Mouse (Mus musculus) brain, embryonic 14.5 days (tissue): ENCODE data around the gene Hnrnpdl. TPM values are rescaled to one million over a fixed set of nuclear protein-coding genes. Genes with fewer than 3 reads are reported as not detected.

Source experiments
- DNase-seq: peaks from one replicate; pipeline ENCODE4 v3.0.0-alpha.2; 2011; ENCODE audit warnings: low read depth
- CTCF ChIP-seq: fragments of 200-500 bp; IDR thresholded peaks from 2 replicates; pipeline ENCODE4 v1.5.1; 2012; ENCODE audit warnings: inconsistent platforms, mild to moderate bottlenecking, moderate library complexity, borderline replicate concordance; ENCODE audit not compliant: insufficient read depth, insufficient read length; ENCODE audit errors: extremely low read depth
- POLR2A ChIP-seq: fragments of 200-500 bp; IDR thresholded peaks from 2 replicates; pipeline ENCODE4 v1.6.1; 2012; ENCODE audit warnings: mild to moderate bottlenecking, inconsistent platforms, borderline replicate concordance; ENCODE audit not compliant: poor library complexity, insufficient read depth, insufficient read length, severe bottlenecking; ENCODE audit errors: extremely low read depth
- polyA plus RNA-seq: library from polyadenylated mRNA; depleted of rRNA; stranded (reverse); fragments of >200 nt; gene quantifications from 2 replicates; pipeline ENCODE4 v1.2.3, GENCODE M21; 2012; rRNA removed

The Hnrnpdl gene
- 454 and 560 TPM in 2 replicates for polyA plus RNA-seq

GRCm38 (mm10) chr5:100039602-100040142 lies at the start of gene Hnrnpdl, which contains the start of gene Enoph1:
Hnrnpdl (minus strand) TSS chr5:100039664.
Enoph1 (plus strand) TSS chr5:100039985.
- peak; percentile 90 for TF ChIP-seq POLR2A
- peak; percentile 15; the same call in 1 of the 2 replicates for TF ChIP-seq CTCF
- peak; percentile 99 for DNase-seq

GRCm38 (mm10) chr5:100085097-100085496 lies 45.6 kb upstream of the Hnrnpdl start:
- TF ChIP-seq POLR2A: no peak
- no peak for TF ChIP-seq CTCF
- peak; percentile 89 for DNase-seq

- peak; percentile 84 for DNase-seq
- no peak for TF ChIP-seq CTCF
- no peak for TF ChIP-seq POLR2A
Measured at GRCm38 (mm10) chr5:100083953-100084562, 44.6 kb upstream of the Hnrnpdl start.

- no peak for DNase-seq
- TF ChIP-seq CTCF: no peak
- no peak for TF ChIP-seq POLR2A
Measured at GRCm38 (mm10) chr5:100082006-100082405, 42.5 kb upstream of the Hnrnpdl start.

GRCm38 (mm10) chr5:100079931-100080275 lies 40.4 kb upstream of the Hnrnpdl start:
- no peak for TF ChIP-seq CTCF
- no peak for TF ChIP-seq POLR2A
- no peak for DNase-seq

GRCm38 (mm10) chr5:100079040-100079930 lies 39.8 kb upstream of the Hnrnpdl start:
- TF ChIP-seq POLR2A: no peak
- no peak for TF ChIP-seq CTCF
- peak; percentile 56 for DNase-seq

- DNase-seq: peak; percentile 60
- no peak for TF ChIP-seq POLR2A
- peak; percentile 49; the same call in 1 of the 2 replicates for TF ChIP-seq CTCF
Measured at GRCm38 (mm10) chr5:100074571-100074970, 35.1 kb upstream of the Hnrnpdl start.

- TF ChIP-seq CTCF (no peak), POLR2A (no peak)
- peak; percentile 60 for DNase-seq
Measured at GRCm38 (mm10) chr5:100072557-100072956, 33.1 kb upstream of the Hnrnpdl start.

- no peak for DNase-seq
- TF ChIP-seq CTCF: 0 out of 2 replicates have a peak, but pooled peaks have one; percentile 1
- no peak for TF ChIP-seq POLR2A
Measured at GRCm38 (mm10) chr5:100071541-100071940, 32.1 kb upstream of the Hnrnpdl start.

GRCm38 (mm10) chr5:100070255-100070654 lies 30.8 kb upstream of the Hnrnpdl start:
- no peak for TF ChIP-seq POLR2A
- TF ChIP-seq CTCF: peak; percentile 100
- peak; percentile 91 for DNase-seq

- DNase-seq: no peak
- no peak for TF ChIP-seq CTCF
- no peak for TF ChIP-seq POLR2A
Measured at GRCm38 (mm10) chr5:100069526-100069925, 30.1 kb upstream of the Hnrnpdl start.

GRCm38 (mm10) chr5:100067579-100067978 lies 28.1 kb upstream of the Hnrnpdl start:
- no peak for DNase-seq
- TF ChIP-seq CTCF: no peak
- no peak for TF ChIP-seq POLR2A

GRCm38 (mm10) chr5:100060876-100061275 lies 21.4 kb upstream of the Hnrnpdl start:
- TF ChIP-seq CTCF (no peak), POLR2A (no peak)
- no peak for DNase-seq
